Mouse (Mus musculus): Measurements from ENCODE around the gene Dpm3. TPM values are rescaled to one million over a fixed set of nuclear protein-coding genes. Genes with fewer than 3 reads are reported as not detected.

Gene Dpm3
- total and polyA plus RNA-seq, 3 experiments, result 52.7 to 228 (median 74.8) TPM

GRCm38 (mm10) chr3:89210731-89211130 lies 48.4 kb upstream of the Dpm3 start:
- H3K79me2 ChIP-seq (replicated peaks; ENCODE audit: control insufficient read depth, extremely low read depth, insufficient read depth, poor library complexity, severe bottlenecking), result peaks cover 14% of the 10 kb centered on the region
- peaks cover 5 to 39% of the 10 kb centered on the region in 2 experiments; a peak in 3 of 4 replicates for H3K4me1 ChIP-seq (ENCODE audit: control insufficient read depth in 1 of 2, insufficient read depth in 2 of 2)
- H3K4me2 ChIP-seq (ENCODE audit: insufficient read depth, low read depth, poor library complexity, severe bottlenecking), result no peak overlapping the region
- peaks cover 55 to 70% of the 10 kb centered on the region in 2 experiments for H3K36me3 ChIP-seq (replicated peaks in 1 of 2; ENCODE audit: control insufficient read depth in 1 of 2, insufficient read depth in 1 of 2, low read length in 1 of 2)
- TF ChIP-seq POLR2AphosphoS2 (IDR thresholded peaks at IDR 0.05; ENCODE audit: low read depth, low read length) (no peak), MXI1 (IDR thresholded peaks at IDR 0.05; ENCODE audit: low read depth, low read length) (no peak), UBTF (IDR thresholded peaks at IDR 0.05; ENCODE audit: low read depth, low read length) (no peak), BHLHE40 (IDR thresholded peaks at IDR 0.05; ENCODE audit: low read depth, low read length) (no peak), JUN (IDR thresholded peaks at IDR 0.05; ENCODE audit: insufficient read depth, low read depth, low read length) (no peak)
- no peaks in the 10 kb centered on the region for H3K27me3 ChIP-seq (replicated peaks)
- no peak overlapping the region for H3K4me3 ChIP-seq (replicated peaks in 1 of 3; ENCODE audit: low read depth in 2 of 3, low read length in 2 of 3, poor library complexity in 1 of 3)
- in situ Hi-C loops (cut with MboI; ENCODE audit: low pct_ligation_motif_present, low pct_unique_long_range_greater_than_20kb, low sequenced_read_pairs) (no loop called here), dilution Hi-C loops (cut with MboI; ENCODE audit: extremely low pct_ligation_motif_present, extremely low pct_unique_long_range_greater_than_20kb, low sequenced_read_pairs) (no loop called here)
- no peak for DNase-seq (ENCODE audit: extremely low read depth)
- H3K9ac ChIP-seq (ENCODE audit: insufficient read depth, low read depth), result no peak overlapping the region
- no peak overlapping the region for H3K27ac ChIP-seq (ENCODE audit: insufficient read depth, low read depth)
- no peaks in the 10 kb centered on the region for H3K9me3 ChIP-seq (replicated peaks; ENCODE audit: low read length)

GRCm38 (mm10) chr3:89213803-89214530 lies 45.2 kb upstream of the Dpm3 start:
- Histone ChIP-seq H3K4me1 (ENCODE audit: control insufficient read depth in 1 of 2, insufficient read depth in 2 of 2) (peaks cover 5 to 33% of the 10 kb centered on the region in 2 experiments; a peak in 3 of 4 replicates), H3K9ac (ENCODE audit: insufficient read depth, low read depth) (peak overlapping the region; percentile 90), H3K4me3 (replicated peaks in 1 of 3; ENCODE audit: low read depth in 2 of 3, low read length in 2 of 3, poor library complexity in 1 of 3) (peak overlapping the region; percentile 84 to 96 (median 95)), H3K4me2 (ENCODE audit: insufficient read depth, low read depth, poor library complexity, severe bottlenecking) (peak overlapping the region; percentile 94), H3K27me3 (replicated peaks) (no peaks in the 10 kb centered on the region), H3K36me3 (replicated peaks in 1 of 2; ENCODE audit: control insufficient read depth in 1 of 2, insufficient read depth in 1 of 2, low read length in 1 of 2) (peaks cover 23 to 39% of the 10 kb centered on the region in 2 experiments), H3K79me2 (replicated peaks; ENCODE audit: control insufficient read depth, extremely low read depth, insufficient read depth, poor library complexity, severe bottlenecking) (peaks cover 14% of the 10 kb centered on the region), H3K9me3 (replicated peaks; ENCODE audit: low read length) (no peaks in the 10 kb centered on the region), H3K27ac (ENCODE audit: insufficient read depth, low read depth) (peak overlapping the region; percentile 90)
- dilution Hi-C loops (cut with MboI; ENCODE audit: extremely low pct_ligation_motif_present, extremely low pct_unique_long_range_greater_than_20kb, low sequenced_read_pairs), result no loop called here
- peak; percentile 92 for DNase-seq (ENCODE audit: extremely low read depth)
- in situ Hi-C loops (cut with MboI; ENCODE audit: low pct_ligation_motif_present, low pct_unique_long_range_greater_than_20kb, low sequenced_read_pairs), result no loop called here
- TF ChIP-seq HCFC1 (IDR thresholded peaks at IDR 0.05; ENCODE audit: low read depth, low read length), result peak; percentile 88
- no peak; the same call in none of the 2 replicates for TF ChIP-seq NELFE (IDR thresholded peaks at IDR 0.05; ENCODE audit: low read depth, low read length)
- peak; percentile 19; the same call in 1 of the 2 replicates for TF ChIP-seq USF1 (IDR thresholded peaks at IDR 0.05; ENCODE audit: low read depth, low read length)
- TF ChIP-seq BHLHE40 (IDR thresholded peaks at IDR 0.05; ENCODE audit: low read depth, low read length), result peak; percentile 36; the same call in 1 of the 2 replicates
- peak; percentile 97 for TF ChIP-seq MXI1 (IDR thresholded peaks at IDR 0.05; ENCODE audit: low read depth, low read length)
- no peak for TF ChIP-seq ZC3H11A (IDR thresholded peaks at IDR 0.05; ENCODE audit: low read depth, low read length)
- no peak for TF ChIP-seq POLR2AphosphoS2 (IDR thresholded peaks at IDR 0.05; ENCODE audit: low read depth, low read length)
- 0 out of 2 replicates have a peak, but pooled peaks have one; percentile 12 for TF ChIP-seq TBP (conservative IDR thresholded peaks at IDR 0.05; ENCODE audit: low read depth, low read length)
- TF ChIP-seq UBTF (IDR thresholded peaks at IDR 0.05; ENCODE audit: low read depth, low read length), result no peak
- peak; percentile 67; the same call in 1 of the 2 replicates for TF ChIP-seq MEF2A (IDR thresholded peaks at IDR 0.05; ENCODE audit: borderline replicate concordance, low read depth, low read length)
- TF ChIP-seq RAD21 (IDR thresholded peaks at IDR 0.05; ENCODE audit: low read depth, low read length), result no peak
- TF ChIP-seq PAX5 (IDR thresholded peaks at IDR 0.05; ENCODE audit: low read length), result no peak
- TF ChIP-seq SIN3A (IDR thresholded peaks at IDR 0.05; ENCODE audit: low read length), result peak; percentile 97
- TF ChIP-seq E2F4 (IDR thresholded peaks at IDR 0.05; ENCODE audit: insufficient replicate concordance, low read depth, low read length), result no peak
- peak; percentile 63; the same call in 1 of the 2 replicates for TF ChIP-seq MYC (IDR thresholded peaks at IDR 0.05; ENCODE audit: low read depth, low read length)
- TF ChIP-seq SMC3 (IDR thresholded peaks at IDR 0.05; ENCODE audit: low read depth, low read length), result no peak
- peak; percentile 81; the same call in 1 of the 2 replicates for TF ChIP-seq KAT2A (IDR thresholded peaks at IDR 0.05; ENCODE audit: insufficient replicate concordance, low read length)
- no peak for TF ChIP-seq MAFK (IDR thresholded peaks at IDR 0.05; ENCODE audit: insufficient replicate concordance, low read length)
- no peak for TF ChIP-seq RCOR1 (conservative IDR thresholded peaks at IDR 0.05; ENCODE audit: low read depth, low read length)
- no peak for TF ChIP-seq IRF4 (IDR thresholded peaks at IDR 0.05; ENCODE audit: low read depth, low read length)
- TF ChIP-seq ZKSCAN1 (IDR thresholded peaks at IDR 0.05; ENCODE audit: borderline replicate concordance, low read depth, low read length), result no peak
- peak; percentile 55 for TF ChIP-seq TCF12 (IDR thresholded peaks at IDR 0.05; ENCODE audit: low read depth, low read length)
- no peak for TF ChIP-seq CHD1 (IDR thresholded peaks at IDR 0.05; ENCODE audit: low read depth, low read length)
- peak; percentile 37; the same call in 1 of the 2 replicates for TF ChIP-seq MAZ (IDR thresholded peaks at IDR 0.05; ENCODE audit: low read depth, low read length)
- TF ChIP-seq ZMIZ1 (IDR thresholded peaks at IDR 0.05; ENCODE audit: low read depth, low read length), result peak; percentile 50; the same call in 1 of the 2 replicates
- no peak for TF ChIP-seq CTCF (conservative IDR thresholded peaks at IDR 0.05 in 1 of 2, IDR thresholded peaks at IDR 0.05 in 1 of 2; ENCODE audit: low read depth in 2 of 2, low read length in 2 of 2)
- TF ChIP-seq JUN (IDR thresholded peaks at IDR 0.05; ENCODE audit: insufficient read depth, low read depth, low read length), result no peak
- TF ChIP-seq NRF1 (IDR thresholded peaks at IDR 0.05; ENCODE audit: low read depth, low read length), result peak; percentile 68; the same call in 1 of the 2 replicates
- no peak for TF ChIP-seq GABPA (IDR thresholded peaks at IDR 0.05; ENCODE audit: insufficient replicate concordance, low read depth, low read length)

All from CH12.LX (cell line).